ENCODE assay signal across 19 mouse cellular contexts in the genomic region with DNA sequence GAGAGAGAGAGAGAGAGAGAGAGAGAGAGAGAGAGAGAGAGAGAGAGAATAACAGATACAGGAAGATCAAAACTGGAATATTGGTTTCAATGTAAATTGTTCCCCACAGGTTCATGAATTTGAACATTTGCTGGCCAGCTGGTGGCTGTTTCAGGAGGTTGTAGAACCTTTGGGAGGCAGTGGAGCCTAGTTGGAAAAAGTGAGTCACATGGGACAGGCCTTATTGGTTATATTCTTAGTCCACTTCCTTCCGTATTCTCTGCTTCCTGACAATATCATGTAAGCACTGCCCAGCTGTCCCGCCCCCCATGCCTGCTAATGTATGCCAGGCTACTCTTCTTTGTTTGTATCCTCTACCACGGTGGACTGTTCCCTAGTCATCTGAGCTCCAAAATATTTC.
DNase-seq lines count a peak whose midpoint lies in the region; TF ChIP-seq lines count a peak whose summit lies in the region.
"Had no signal": no experiment of that assay in that cellular context is flagged by ENCODE, and none has a peak within 500 bp of the region (broad histone marks: within the 10 kb centered on the region; RNA-seq: fewer than 3 reads in every experiment).

No protein-coding gene starts in this region.

- H3K36me3 ChIP-seq in CH12.LX (replicated peaks in 1 of 2; ENCODE audit: control insufficient read depth in 1 of 2, insufficient read depth in 1 of 2, low read length in 1 of 2), result no peaks in the 10 kb centered on the region
- H3K36me3 ChIP-seq in splenic B cell, adult 2 months (ENCODE audit: control insufficient read depth, insufficient read depth, low read length, poor library complexity, severe bottlenecking), result no peaks in the 10 kb centered on the region
- no peaks in the 10 kb centered on the region for H3K36me3 ChIP-seq in midbrain, embryonic 10.5 days
- H3K36me3 ChIP-seq: G1E had no signal

- DNase-seq in CH12.LX (ENCODE audit: extremely low read depth), result peak; percentile 78
- peak; percentile 2 for DNase-seq in splenic B cell, adult 2 months (ENCODE audit: low read depth, low spot score)
- DNase-seq in cerebellum, postnatal 25 days, result no peak
- DNase-seq in urinary bladder, postnatal 4 days (ENCODE audit: low spot score in 2 of 2), result no peak
- DNase-seq in midbrain, embryonic 10.5 days (ENCODE audit: low spot score), result no peak
- DNase-seq: adrenal gland, adult 2 months; adrenal gland, adult 8-10 months; adrenal gland, postnatal 10 days; adrenal gland, postnatal 14 days; adrenal gland, postnatal 25 days; adrenal gland, postnatal 36 days; B cell, adult 2 months; cerebellum, adult 11 months; cerebellum, adult 11-12 months; cerebellum, adult 18-20 months; cerebellum, adult 2 months; cerebellum, adult 8-10 months had no signal

- TF ChIP-seq POLR2A in CH12.LX (IDR thresholded peaks at IDR 0.05; ENCODE audit: low read depth, low read length), result no peak

- peak; percentile 73 for TF ChIP-seq EP300 in CH12.LX (IDR thresholded peaks at IDR 0.05; ENCODE audit: low read length)

- no peaks in the 10 kb centered on the region for H3K9me3 ChIP-seq in CH12.LX (replicated peaks; ENCODE audit: low read length)
- no peaks in the 10 kb centered on the region for H3K9me3 ChIP-seq in midbrain, embryonic 10.5 days (replicated peaks)
- H3K9me3 ChIP-seq: G1E had no signal

- TF ChIP-seq RAD21 in CH12.LX (IDR thresholded peaks at IDR 0.05; ENCODE audit: low read depth, low read length), result no peak

- no peaks in the 10 kb centered on the region for H3K79me2 ChIP-seq in CH12.LX (replicated peaks; ENCODE audit: control insufficient read depth, extremely low read depth, insufficient read depth, poor library complexity, severe bottlenecking)

- no peak overlapping the region for H3K27ac ChIP-seq in CH12.LX (ENCODE audit: insufficient read depth, low read depth)
- H3K27ac ChIP-seq in brown adipose tissue, adult 24 weeks (replicated peaks; ENCODE audit: low read depth, low read length), result 0 out of 2 replicates have a peak overlapping the region, but pooled peaks have one; percentile 21
- H3K27ac ChIP-seq in midbrain, embryonic 10.5 days (replicated peaks), result no peak overlapping the region

- dilution Hi-C loops in CH12.LX (cut with MboI; ENCODE audit: extremely low pct_ligation_motif_present, extremely low pct_unique_long_range_greater_than_20kb, low sequenced_read_pairs), result no loop called here

- H3K4me3 ChIP-seq in CH12.LX (replicated peaks in 1 of 3; ENCODE audit: low read depth in 2 of 3, low read length in 2 of 3, poor library complexity in 1 of 3), result no peak overlapping the region
- no peak overlapping the region for H3K4me3 ChIP-seq in brown adipose tissue, adult 24 weeks (ENCODE audit: insufficient read depth, low read depth, low read length)
- no peak overlapping the region for H3K4me3 ChIP-seq in midbrain, embryonic 10.5 days

- peaks cover 2 to 39% of the 10 kb centered on the region in 2 experiments; a peak in 3 of 4 replicates for H3K4me1 ChIP-seq in CH12.LX (ENCODE audit: control insufficient read depth in 1 of 2, insufficient read depth in 2 of 2)
- H3K4me1 ChIP-seq in brown adipose tissue, adult 24 weeks (ENCODE audit: control insufficient read depth, insufficient read depth, insufficient read length, low read length), result peaks cover 21% of the 10 kb centered on the region
- no peaks in the 10 kb centered on the region for H3K4me1 ChIP-seq in midbrain, embryonic 10.5 days

- TF ChIP-seq CTCF in CH12.LX (conservative IDR thresholded peaks at IDR 0.05 in 1 of 2, IDR thresholded peaks at IDR 0.05 in 1 of 2; ENCODE audit: low read depth in 2 of 2, low read length in 2 of 2), result no peak

- H3K27me3 ChIP-seq in CH12.LX (replicated peaks), result no peaks in the 10 kb centered on the region
- no peaks in the 10 kb centered on the region for H3K27me3 ChIP-seq in splenic B cell, adult 2 months (ENCODE audit: control insufficient read depth, insufficient read depth, low read length, poor library complexity, severe bottlenecking)
- no peaks in the 10 kb centered on the region for H3K27me3 ChIP-seq in midbrain, embryonic 10.5 days (ENCODE audit: low read depth, poor library complexity, severe bottlenecking)

- in situ Hi-C loops in CH12.LX (cut with MboI; ENCODE audit: low pct_ligation_motif_present, low pct_unique_long_range_greater_than_20kb, low sequenced_read_pairs), result loop anchor here (10.0 kb wide), 1 partner anchor 210 kb away; no protein-coding TSS in a partner anchor

- H3K9ac ChIP-seq in CH12.LX (ENCODE audit: insufficient read depth, low read depth), result no peak overlapping the region

- no peak overlapping the region for H3K4me2 ChIP-seq in CH12.LX (ENCODE audit: insufficient read depth, low read depth, poor library complexity, severe bottlenecking)

- 88% methylated on average over 3 of the region's 3 CpGs for WGBS in midbrain, embryonic 10.5 days

TF ChIP-seq in CH12.LX, 34 proteins besides CTCF, POLR2A, EP300 and RAD21:
- TF ChIP-seq MEF2A (IDR thresholded peaks at IDR 0.05; ENCODE audit: borderline replicate concordance, low read depth, low read length) (0 out of 2 replicates have a peak, but pooled peaks have one; percentile 36), ELF1 (IDR thresholded peaks at IDR 0.05; ENCODE audit: low read depth, low read length) (peak; percentile 52), HCFC1 (IDR thresholded peaks at IDR 0.05; ENCODE audit: low read depth, low read length) (no peak), ETS1 (conservative IDR thresholded peaks at IDR 0.05; ENCODE audit: low read depth, low read length) (peak; percentile 60), E2F4 (IDR thresholded peaks at IDR 0.05; ENCODE audit: insufficient replicate concordance, low read depth, low read length) (no peak), JUN (IDR thresholded peaks at IDR 0.05; ENCODE audit: insufficient read depth, low read depth, low read length) (peak; percentile 76), JUND (conservative IDR thresholded peaks at IDR 0.05; ENCODE audit: low read depth, low read length) (peak; percentile 94)

Comparison
In these comparisons a context has a peak if more than half of its experiments do, and no peak if none do; other contexts are left out.
1. DNase-seq: peak in CH12.LX (single experiment) and splenic B cell, adult 2 months (single experiment); none in cerebellum, postnatal 25 days (0 of 2), urinary bladder, postnatal 4 days (0 of 2) and midbrain, embryonic 10.5 days (single experiment).